Mouse (Mus musculus): ENCODE results near the gene Tnfaip2.

- TF ChIP-seq CTCF (IDR thresholded peaks at IDR 0.05): no peak
- no peak for TF ChIP-seq EP300 (IDR thresholded peaks at IDR 0.05)
Observed at GRCm38 (mm10) chr12:111500725-111501124, 58.5 kb downstream of the Tnfaip2 start.

All from lung, postnatal 0 days (tissue).